Mouse (Mus musculus): ENCODE results near the gene Xrra1. TPM values are rescaled to one million over a fixed set of nuclear protein-coding genes. Genes with fewer than 3 reads are reported as not detected.

Xrra1 gene
- polyA plus RNA-seq, 1 experiment from 2014 or later, result 0.37 TPM

DNA sequence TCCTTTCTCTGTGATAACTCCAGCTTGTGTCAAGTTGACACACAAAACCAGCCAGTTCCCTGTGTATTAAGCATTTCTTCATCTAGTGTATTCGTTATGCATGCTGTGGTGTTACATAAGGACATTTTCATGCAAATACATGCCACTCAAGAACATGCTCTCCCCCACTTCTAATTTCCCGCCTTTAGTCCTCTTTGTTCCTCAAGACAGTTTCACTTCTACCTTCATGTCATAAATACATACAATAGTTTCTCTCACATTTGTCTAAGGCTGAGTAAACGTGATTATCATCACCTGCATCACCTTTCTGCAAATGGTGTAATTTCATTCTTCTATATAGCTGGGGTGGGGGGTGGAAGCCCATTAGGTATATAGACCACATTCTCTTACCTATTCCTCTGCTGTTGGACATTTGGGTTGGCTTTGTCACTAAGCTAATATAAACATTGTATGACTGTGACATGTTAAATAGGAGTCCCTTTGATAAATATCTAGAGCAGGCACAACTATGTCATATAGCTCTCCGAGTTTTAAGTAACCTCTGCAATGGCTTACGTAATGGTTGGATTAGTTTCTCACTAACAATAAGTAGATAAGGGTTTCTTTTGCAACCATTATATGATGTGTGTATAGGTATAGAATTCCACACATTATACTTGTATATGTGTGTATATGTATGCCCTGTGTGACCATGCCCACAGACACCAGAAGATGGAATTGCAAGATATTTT is 25.6 kb upstream of the Xrra1 start:
- peaks cover 21% of the 10 kb centered on the region for H3K36me3 ChIP-seq (replicated peaks)
- H3K9ac ChIP-seq, result no peak overlapping the region
- H3K9me3 ChIP-seq, result no peaks in the 10 kb centered on the region
- H3K27me3 ChIP-seq, result no peaks in the 10 kb centered on the region
- H3K27ac ChIP-seq, result no peak overlapping the region
- ATAC-seq (ENCODE audit: low FRiP score), result no peak
- H3K4me1 ChIP-seq, result peaks cover 5% of the 10 kb centered on the region; the same call in 1 of the 2 replicates
- H3K4me3 ChIP-seq (replicated peaks), result no peak overlapping the region
- H3K4me2 ChIP-seq, result no peak overlapping the region
- 80% methylated on average over 5 of the region's 5 CpGs for WGBS

DNA sequence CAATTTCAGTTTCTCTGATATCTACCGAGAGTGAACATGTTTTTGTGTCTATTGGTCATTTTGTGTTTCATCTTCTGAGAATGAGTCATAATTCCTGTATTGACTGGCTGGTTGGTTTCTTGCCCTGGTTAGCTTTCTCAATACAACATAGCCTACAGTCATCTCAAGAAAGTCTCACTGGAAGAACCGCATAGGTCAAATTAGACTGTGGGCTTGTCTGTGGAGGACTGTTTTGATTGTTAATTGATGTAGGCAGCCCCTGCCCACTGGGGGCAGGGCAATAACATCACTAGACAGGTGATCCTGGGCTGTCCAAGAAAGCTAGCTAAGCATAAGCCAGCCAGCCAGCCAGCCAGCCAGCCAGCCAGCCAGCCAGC is 25.1 kb upstream of the Xrra1 start:
- no peak for ATAC-seq (ENCODE audit: low FRiP score)
- no peak overlapping the region for H3K9ac ChIP-seq
- H3K9me3 ChIP-seq, result no peaks in the 10 kb centered on the region
- peaks cover 26% of the 10 kb centered on the region for H3K36me3 ChIP-seq (replicated peaks)
- H3K27ac ChIP-seq, result no peak overlapping the region
- no peak overlapping the region for H3K4me2 ChIP-seq
- 87% methylated on average over 2 of the region's 2 CpGs for WGBS
- H3K4me3 ChIP-seq (replicated peaks), result no peak overlapping the region
- H3K4me1 ChIP-seq, result no peaks in the 10 kb centered on the region
- H3K27me3 ChIP-seq, result no peaks in the 10 kb centered on the region

DNA sequence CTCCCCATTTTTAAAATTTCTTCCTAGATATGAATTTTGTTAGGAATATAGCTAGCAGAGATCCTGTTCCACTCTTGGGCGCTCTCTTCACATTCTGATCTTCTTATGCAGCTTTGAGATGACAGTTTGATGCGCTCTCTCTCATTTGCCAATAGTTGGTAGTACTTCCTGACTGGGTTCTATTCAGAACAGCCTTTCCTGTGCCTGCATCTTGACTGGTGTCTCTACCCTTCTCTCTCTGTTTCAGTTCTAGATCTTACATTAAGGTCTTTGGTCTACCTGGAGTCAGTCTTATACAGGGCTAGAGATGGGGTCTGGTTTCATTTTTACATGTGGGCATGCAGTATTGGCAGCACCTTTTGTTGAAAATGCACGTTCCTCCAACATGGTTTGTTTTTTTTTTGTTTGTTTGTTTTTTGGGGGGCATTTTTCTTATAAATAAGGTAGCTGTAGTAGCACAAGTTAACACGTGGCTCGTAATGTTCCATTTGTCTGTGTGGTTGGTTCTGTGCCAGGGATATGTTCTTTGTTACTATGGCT is 24.5 kb upstream of the Xrra1 start:
- H3K36me3 ChIP-seq (replicated peaks), result peaks cover 31% of the 10 kb centered on the region
- WGBS, result 91% methylated on average over 5 of the region's 5 CpGs
- H3K27ac ChIP-seq, result no peak overlapping the region
- no peak overlapping the region for H3K4me2 ChIP-seq
- H3K9ac ChIP-seq, result no peak overlapping the region
- no peaks in the 10 kb centered on the region for H3K9me3 ChIP-seq
- no peak for ATAC-seq (ENCODE audit: low FRiP score)
- no peaks in the 10 kb centered on the region for H3K4me1 ChIP-seq
- no peaks in the 10 kb centered on the region for H3K27me3 ChIP-seq
- no peak overlapping the region for H3K4me3 ChIP-seq (replicated peaks)

DNA sequence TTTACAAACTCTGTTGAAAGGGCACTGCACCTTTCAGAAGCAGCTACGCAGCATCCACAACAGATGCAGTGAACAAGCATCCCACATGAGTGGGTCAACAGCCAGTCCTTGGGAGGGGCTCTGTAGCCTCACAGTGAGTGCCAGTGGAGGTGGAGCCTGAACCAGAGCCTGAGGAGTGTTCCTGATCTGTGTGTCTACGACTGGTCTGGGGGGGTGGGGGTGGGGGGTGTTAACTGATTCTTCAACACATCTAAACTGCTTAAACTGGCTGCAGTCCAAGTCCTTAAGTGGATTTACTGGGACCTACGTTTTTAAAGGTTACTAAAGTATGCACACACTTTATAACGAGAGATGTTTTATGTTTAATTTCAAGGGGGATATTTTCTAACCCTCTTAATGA is 22.1 kb upstream of the Xrra1 start:
- Histone ChIP-seq H3K4me1 (no peaks in the 10 kb centered on the region), H3K36me3 (replicated peaks) (peaks cover 54% of the 10 kb centered on the region), H3K27me3 (no peaks in the 10 kb centered on the region), H3K27ac (no peak overlapping the region), H3K4me2 (no peak overlapping the region), H3K9me3 (no peaks in the 10 kb centered on the region), H3K4me3 (replicated peaks) (no peak overlapping the region), H3K9ac (no peak overlapping the region)
- ATAC-seq (ENCODE audit: low FRiP score), result no peak
- WGBS, result 61% methylated on average over 4 of the region's 4 CpGs

DNA sequence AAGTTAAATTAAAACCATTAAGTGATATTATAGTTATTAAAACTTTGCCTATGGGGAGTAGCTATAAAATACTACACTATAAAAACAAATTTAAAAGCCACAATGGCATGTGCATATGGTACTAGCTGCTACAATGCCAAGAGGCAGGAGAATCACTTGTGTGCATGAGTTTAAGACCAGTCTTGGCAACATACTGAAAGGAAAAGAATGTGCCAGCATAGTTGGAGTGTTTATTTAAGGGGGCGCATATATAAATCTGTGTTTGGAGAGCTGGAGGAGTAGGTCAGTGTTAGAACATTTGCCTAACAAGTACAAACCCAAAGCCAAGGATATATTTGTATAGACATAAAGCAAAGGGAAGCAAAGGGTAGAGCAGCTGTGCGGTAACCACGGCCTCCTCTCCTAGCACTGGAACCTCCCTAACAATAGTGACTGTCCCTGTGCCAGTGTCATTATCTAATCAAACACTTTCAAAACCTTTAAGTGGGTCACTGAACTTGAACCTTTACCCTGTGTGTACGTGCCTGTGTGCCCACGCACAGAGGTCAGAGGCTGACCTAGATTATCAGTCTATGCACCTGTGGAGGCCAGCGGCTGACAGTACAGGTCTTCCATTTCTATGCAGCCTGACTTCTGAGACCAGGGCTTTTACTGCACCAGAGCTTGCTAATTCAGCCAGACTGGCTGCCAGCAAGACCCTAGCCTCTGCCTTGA is 21.4 kb upstream of the Xrra1 start:
- peaks cover 62% of the 10 kb centered on the region for H3K36me3 ChIP-seq (replicated peaks)
- H3K4me3 ChIP-seq (replicated peaks), result no peak overlapping the region
- 94% methylated on average over 6 of the region's 6 CpGs for WGBS
- no peaks in the 10 kb centered on the region for H3K9me3 ChIP-seq
- no peak overlapping the region for H3K9ac ChIP-seq
- no peaks in the 10 kb centered on the region for H3K4me1 ChIP-seq
- no peak overlapping the region for H3K27ac ChIP-seq
- H3K27me3 ChIP-seq, result no peaks in the 10 kb centered on the region
- H3K4me2 ChIP-seq, result no peak overlapping the region
- no peak for ATAC-seq (ENCODE audit: low FRiP score)

DNA sequence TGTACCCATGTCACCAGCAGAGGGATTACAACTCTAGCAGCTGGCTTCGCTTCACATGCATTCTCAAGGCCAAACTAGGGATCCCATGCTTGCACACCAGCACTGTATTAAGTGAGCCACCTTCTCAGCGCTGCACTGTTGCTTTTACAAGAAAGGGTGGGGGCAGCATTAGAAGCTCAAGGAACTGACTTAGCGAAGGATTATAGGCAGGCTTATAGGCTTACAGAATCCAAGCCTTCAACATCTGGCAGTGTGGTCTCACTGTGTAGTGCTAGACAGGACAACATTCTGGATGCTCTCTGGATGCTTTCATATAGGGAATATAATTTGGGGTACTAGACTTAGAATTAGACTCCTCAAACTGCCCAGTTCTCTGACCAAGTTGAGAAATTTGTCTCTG is 20.7 kb upstream of the Xrra1 start:
- no peaks in the 10 kb centered on the region for H3K4me1 ChIP-seq
- peaks cover 69% of the 10 kb centered on the region for H3K36me3 ChIP-seq (replicated peaks)
- no peak overlapping the region for H3K9ac ChIP-seq
- H3K4me2 ChIP-seq, result no peak overlapping the region
- no peak overlapping the region for H3K4me3 ChIP-seq (replicated peaks)
- no peak overlapping the region for H3K27ac ChIP-seq
- ATAC-seq (ENCODE audit: low FRiP score), result no peak
- H3K9me3 ChIP-seq, result no peaks in the 10 kb centered on the region
- 89% methylated on average over 3 of the region's 3 CpGs for WGBS
- H3K27me3 ChIP-seq, result no peaks in the 10 kb centered on the region

DNA sequence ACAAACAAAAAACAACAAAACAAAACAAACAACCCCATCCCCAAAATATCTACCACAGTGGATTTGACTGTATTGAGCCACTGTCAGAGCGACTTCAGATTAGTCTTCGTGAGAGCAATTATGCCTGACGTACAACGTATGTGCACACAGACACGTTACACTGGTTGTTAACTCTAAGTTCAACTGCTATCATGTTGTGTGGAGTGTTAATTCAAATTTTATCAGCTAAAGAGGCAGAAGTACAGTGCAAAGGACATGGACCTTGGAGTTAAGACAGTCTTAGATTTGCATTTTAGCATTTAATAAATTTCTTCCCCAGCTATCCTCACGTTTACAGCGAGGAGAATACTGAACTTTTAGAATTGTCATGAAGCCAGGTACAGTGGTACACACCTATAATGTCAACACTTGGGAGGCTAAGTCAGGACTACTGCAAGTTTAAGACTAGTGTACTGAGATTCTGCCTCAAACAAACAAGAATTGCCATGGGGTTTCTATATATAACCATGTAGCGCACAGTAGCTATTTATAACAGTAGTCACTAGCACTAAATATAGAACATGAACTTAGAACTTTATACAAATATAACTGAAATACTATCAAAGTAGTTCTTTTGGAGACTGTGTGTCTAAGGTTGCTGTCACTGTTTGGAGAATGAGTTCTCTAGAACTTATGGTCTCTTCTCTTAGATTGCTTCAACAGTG is 13.2 kb upstream of the Xrra1 start:
- WGBS, result 97% methylated on average over 8 of the region's 8 CpGs
- Histone ChIP-seq H3K27me3 (no peaks in the 10 kb centered on the region), H3K4me3 (replicated peaks) (no peak overlapping the region), H3K9me3 (no peaks in the 10 kb centered on the region), H3K4me2 (no peak overlapping the region), H3K27ac (no peak overlapping the region), H3K36me3 (replicated peaks) (peaks cover 67% of the 10 kb centered on the region), H3K9ac (no peak overlapping the region), H3K4me1 (no peaks in the 10 kb centered on the region)
- ATAC-seq (ENCODE audit: low FRiP score), result no peak

DNA sequence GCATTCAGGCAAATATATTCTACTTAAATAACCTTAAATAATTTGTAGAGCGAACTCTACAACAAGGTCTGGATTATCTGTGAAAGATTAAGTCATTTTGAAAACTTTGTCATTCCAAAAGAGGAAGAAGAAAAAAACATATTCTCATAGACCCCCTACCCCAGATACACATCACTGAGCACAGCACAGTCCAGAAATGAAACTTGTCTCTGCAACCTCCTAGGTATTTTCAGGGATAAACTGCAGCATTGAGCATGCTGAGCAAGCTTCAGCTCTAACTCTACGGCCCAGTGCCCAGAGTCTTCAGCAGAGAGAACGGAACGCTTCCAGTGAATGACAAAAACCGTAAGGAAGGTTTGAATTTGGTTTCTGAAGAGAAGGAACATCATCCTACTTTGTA is 8.4 kb upstream of the Xrra1 start:
- H3K36me3 ChIP-seq (replicated peaks), result peaks cover 49% of the 10 kb centered on the region
- WGBS, result 87% methylated on average over 5 of the region's 5 CpGs
- H3K4me3 ChIP-seq (replicated peaks), result no peak overlapping the region
- H3K27ac ChIP-seq, result no peak overlapping the region
- H3K4me1 ChIP-seq, result no peaks in the 10 kb centered on the region; the same call in 1 of the 2 replicates
- no peak for ATAC-seq (ENCODE audit: low FRiP score)
- H3K4me2 ChIP-seq, result no peak overlapping the region
- H3K9me3 ChIP-seq, result no peaks in the 10 kb centered on the region
- no peaks in the 10 kb centered on the region for H3K27me3 ChIP-seq
- H3K9ac ChIP-seq, result no peak overlapping the region

DNA sequence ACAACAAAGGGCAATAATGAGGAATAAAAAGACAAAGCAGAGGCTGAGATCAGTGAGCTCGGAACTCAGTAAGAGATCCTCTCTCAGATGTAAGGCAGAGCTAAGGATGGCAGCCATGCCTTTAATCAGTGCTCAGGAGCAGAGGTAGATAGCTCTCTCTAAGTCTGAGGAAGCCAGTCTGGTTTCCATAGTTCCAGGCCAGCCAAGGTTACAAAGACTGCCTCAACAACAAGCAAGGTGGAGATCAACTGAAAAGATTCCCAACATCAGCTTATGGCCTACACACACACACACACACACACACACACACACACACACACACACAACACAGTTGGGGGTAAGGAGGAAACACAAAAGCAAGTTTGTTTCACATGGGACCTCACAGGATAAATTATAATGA is 7.8 kb upstream of the Xrra1 start:
- peaks cover 52% of the 10 kb centered on the region for H3K36me3 ChIP-seq (replicated peaks)
- H3K27ac ChIP-seq, result no peak overlapping the region
- no peak overlapping the region for H3K9ac ChIP-seq
- H3K4me1 ChIP-seq, result peaks cover 1% of the 10 kb centered on the region
- no peaks in the 10 kb centered on the region for H3K9me3 ChIP-seq
- H3K27me3 ChIP-seq, result no peaks in the 10 kb centered on the region
- WGBS, result 63% methylated on average over 1 of the region's 1 CpGs
- no peak for ATAC-seq (ENCODE audit: low FRiP score)
- H3K4me2 ChIP-seq, result no peak overlapping the region
- H3K4me3 ChIP-seq (replicated peaks), result no peak overlapping the region

DNA sequence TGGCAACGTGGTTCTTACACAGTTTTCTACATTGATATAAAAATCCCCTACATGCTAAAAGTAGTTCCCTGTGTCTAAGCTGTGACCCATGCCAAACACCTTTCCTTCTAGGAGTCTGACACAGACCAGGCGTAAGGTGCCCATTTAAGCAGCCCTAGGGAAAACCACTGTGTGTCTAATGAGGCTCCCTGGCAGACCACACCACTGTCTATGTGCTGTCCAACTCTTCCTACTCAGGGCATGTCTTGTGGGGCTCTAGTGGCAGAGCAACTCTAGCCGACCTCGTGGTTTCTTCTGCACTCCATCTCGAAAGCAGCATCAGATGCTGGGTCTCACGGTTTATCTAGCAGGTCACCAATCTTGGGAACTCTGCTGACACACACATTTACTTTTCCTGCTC is 7.3 kb upstream of the Xrra1 start:
- H3K36me3 ChIP-seq (replicated peaks), result peaks cover 52% of the 10 kb centered on the region
- WGBS, result 87% methylated on average over 6 of the region's 6 CpGs

DNA sequence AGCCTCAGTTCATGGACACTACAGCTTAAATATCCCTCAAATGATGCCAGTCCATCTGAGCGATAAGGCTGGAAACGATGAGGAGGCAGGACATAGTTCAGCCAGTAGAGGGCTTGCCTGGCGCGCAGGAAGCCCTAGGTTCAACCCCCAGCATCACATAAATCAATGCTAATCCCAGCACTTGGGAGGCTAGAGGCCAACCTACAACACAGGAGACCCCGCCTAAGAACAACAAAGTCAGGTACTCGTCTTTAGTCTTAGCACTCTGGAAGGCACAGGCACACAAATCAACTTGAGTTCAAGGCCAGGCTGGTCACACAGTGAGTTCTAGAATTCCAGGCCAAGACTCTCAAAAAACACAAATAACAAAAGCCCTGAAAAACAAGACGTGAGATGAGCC is 5.6 kb upstream of the Xrra1 start:
- no peaks in the 10 kb centered on the region for H3K27me3 ChIP-seq
- H3K4me3 ChIP-seq (replicated peaks), result no peak overlapping the region
- no peak overlapping the region for H3K9ac ChIP-seq
- ATAC-seq (ENCODE audit: low FRiP score), result no peak
- no peak overlapping the region for H3K27ac ChIP-seq
- WGBS, result 91% methylated on average over 7 of the region's 7 CpGs
- H3K9me3 ChIP-seq, result no peaks in the 10 kb centered on the region
- peaks cover 17% of the 10 kb centered on the region for H3K4me1 ChIP-seq
- peaks cover 41% of the 10 kb centered on the region for H3K36me3 ChIP-seq (replicated peaks)
- H3K4me2 ChIP-seq, result no peak overlapping the region

More for the DNA sequence above, 7.3 kb upstream of the Xrra1 start:
- H3K4me3 ChIP-seq (replicated peaks), result no peak overlapping the region
- no peak overlapping the region for H3K27ac ChIP-seq
- H3K9me3 ChIP-seq, result no peaks in the 10 kb centered on the region
- H3K27me3 ChIP-seq, result no peaks in the 10 kb centered on the region
- peaks cover 6% of the 10 kb centered on the region for H3K4me1 ChIP-seq
- H3K4me2 ChIP-seq, result no peak overlapping the region
- no peak overlapping the region for H3K9ac ChIP-seq
- ATAC-seq (ENCODE audit: low FRiP score), result no peak

DNA sequence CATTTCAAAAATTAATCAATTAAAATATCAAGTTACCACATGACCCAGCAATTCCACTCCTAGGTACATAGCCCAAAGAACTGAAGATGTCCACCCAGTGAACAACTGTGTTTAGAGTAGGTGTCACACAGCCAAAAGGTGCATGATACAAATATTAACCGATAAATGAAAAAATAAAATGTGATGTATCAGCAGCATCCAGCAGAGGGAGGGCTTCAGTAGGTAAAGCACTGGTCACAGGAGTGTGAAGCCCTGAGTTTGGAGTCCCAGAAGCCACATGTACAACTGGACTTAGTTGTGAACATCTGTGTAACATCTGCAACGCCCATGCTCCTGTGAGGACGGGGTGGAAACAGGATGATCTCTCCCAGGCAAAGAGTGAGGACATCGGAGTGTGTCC is 4.6 kb upstream of the Xrra1 start:
- H3K36me3 ChIP-seq (replicated peaks), result peaks cover 34% of the 10 kb centered on the region

More for the DNA sequence above, 4.6 kb upstream of the Xrra1 start:
- Histone ChIP-seq H3K27ac (no peak overlapping the region), H3K27me3 (no peaks in the 10 kb centered on the region), H3K9me3 (no peaks in the 10 kb centered on the region), H3K4me1 (peaks cover 19% of the 10 kb centered on the region), H3K9ac (no peak overlapping the region), H3K4me2 (no peak overlapping the region), H3K4me3 (replicated peaks) (no peak overlapping the region)
- no peak for ATAC-seq (ENCODE audit: low FRiP score)
- 94% methylated on average over 4 of the region's 4 CpGs for WGBS
